Mouse (Mus musculus) midbrain, embryonic 12.5 days (tissue): ENCODE measurements around the gene Prkacb. TPM values are rescaled to one million over a fixed set of nuclear protein-coding genes. Genes with fewer than 3 reads are reported as not detected.
A peak's percentile ranks its signal among the peaks of the same experiment; 100 is the strongest.
"Not testable (repeated sequence)": the region's sequence is repeated elsewhere in the genome, so short reads cannot be mapped to it uniquely, and the experiment has no call there.

Experiments used
- ATAC-seq: fragments of 200-750 bp; cut with Nextera tagmentation; 2 replicates; pipeline ENCODE4 v1.8.0; 2017; ENCODE audit warnings: low read depth, moderate TSS enrichment, moderate library complexity; ENCODE audit not compliant: low FRiP score
- H3K27ac ChIP-seq: fragments of 300-500 bp; sonication (generic); replicated peaks from 2 replicates; pipeline ENCODE4 v1.5.1; 2016; ENCODE audit warnings: mild to moderate bottlenecking
- H3K27me3 ChIP-seq: fragments of 300-500 bp; sonication (generic); 2 replicates; pipeline ENCODE4 v1.6.1; 2016; ENCODE audit warnings: mild to moderate bottlenecking
- H3K36me3 ChIP-seq: fragments of 300-500 bp; sonication (generic); 2 replicates; pipeline ENCODE4 v1.6.1; 2016
- H3K4me1 ChIP-seq: fragments of 300-500 bp; sonication (generic); 2 replicates; pipeline ENCODE4 v1.6.1; 2016
- H3K4me2 ChIP-seq: fragments of 300-500 bp; sonication (generic); replicated peaks from 2 replicates; pipeline ENCODE4 v1.6.1; 2016; ENCODE audit warnings: mild to moderate bottlenecking, moderate library complexity
- H3K4me3 ChIP-seq: fragments of 300-500 bp; sonication (generic); 2 replicates; pipeline ENCODE4 v1.5.1; 2016; ENCODE audit warnings: mild to moderate bottlenecking
- H3K9ac ChIP-seq: fragments of 300-500 bp; sonication (generic); replicated peaks from 2 replicates; pipeline ENCODE4 v1.6.1; 2016; ENCODE audit warnings: mild to moderate bottlenecking, moderate library complexity
- H3K9me3 ChIP-seq: fragments of 300-500 bp; sonication (generic); 2 replicates; pipeline ENCODE4 v1.6.1; 2016; ENCODE audit warnings: mild to moderate bottlenecking
- WGBS: fragments of 180-500 bp; shearing (Covaris S2); methylation state at CpG from one replicate; pipeline ENCODE4 v1.1.7; 2016; 5-methylcytosine and 5-hydroxymethylcytosine counted together
- polyA plus RNA-seq: library from polyadenylated mRNA; unstranded; fragments of >200 nt; fragmentation: Nextera tagmentation; extraction: Ambion mirVana; gene quantifications from 2 replicates; pipeline ENCODE4 v1.2.1, GENCODE M21; 2016

Prkacb gene
- polyA plus RNA-seq, 1 experiment from 2014 or later: 100 TPM

DNA sequence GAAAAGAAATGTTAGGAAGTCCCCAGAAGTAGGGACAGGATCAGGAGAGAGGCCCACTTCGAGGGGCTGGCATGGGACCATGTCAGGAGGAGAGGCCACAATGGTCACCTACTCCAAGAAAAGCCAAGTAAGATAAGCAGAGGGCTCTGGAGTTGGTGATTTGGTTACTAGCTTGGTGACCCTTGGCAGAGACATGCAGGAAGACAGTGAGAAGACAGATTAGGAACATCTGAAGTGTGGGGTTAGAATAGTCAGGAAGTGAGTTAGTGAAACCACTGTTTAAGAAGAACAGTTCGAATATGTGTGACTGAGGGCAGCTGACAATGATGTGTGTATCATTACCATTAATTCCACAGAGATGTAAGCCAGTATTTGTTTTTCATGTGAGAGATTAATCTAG lies 58.5 kb downstream of the Prkacb start:
- H3K9ac ChIP-seq: no peak overlapping the region
- no peak overlapping the region for H3K4me2 ChIP-seq
- no peak overlapping the region for H3K4me3 ChIP-seq
- 92% methylated on average over 2 of the region's 2 CpGs for WGBS
- H3K9me3 ChIP-seq: no peaks in the 10 kb centered on the region
- no peak overlapping the region for H3K27ac ChIP-seq
- no peak for ATAC-seq
- no peaks in the 10 kb centered on the region for H3K4me1 ChIP-seq
- H3K36me3 ChIP-seq: peaks cover 30% of the 10 kb centered on the region
- no peaks in the 10 kb centered on the region for H3K27me3 ChIP-seq

DNA sequence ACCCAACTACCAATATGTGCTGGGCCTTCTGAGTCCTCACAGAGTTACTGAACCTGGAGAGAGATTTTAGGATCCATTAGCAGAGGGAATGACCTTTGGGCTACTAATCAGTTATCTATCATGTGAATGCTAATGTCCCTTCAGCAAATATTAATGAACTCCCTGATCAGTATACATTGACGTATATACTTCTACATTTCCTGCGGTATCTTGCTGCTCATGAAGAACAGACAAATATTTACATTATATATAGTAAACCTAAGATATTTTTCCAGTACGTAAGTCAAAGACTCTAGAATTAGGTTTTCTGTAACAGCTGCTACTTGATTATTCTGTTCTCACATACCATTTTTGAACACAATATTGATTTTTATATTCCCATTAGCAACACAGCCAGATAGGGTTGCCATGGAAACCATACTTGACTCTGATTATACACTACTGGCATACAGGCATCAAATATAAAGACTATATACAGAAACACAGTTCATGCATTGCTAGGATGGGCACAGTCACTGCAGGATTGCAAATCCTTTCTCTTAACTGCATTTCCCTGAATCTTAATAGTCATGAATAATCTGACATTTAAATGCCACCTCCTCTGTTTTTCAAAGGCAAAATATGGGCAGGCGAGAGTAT lies 71.1 kb downstream of the Prkacb start:
- H3K27me3 ChIP-seq: no peaks in the 10 kb centered on the region
- H3K9ac ChIP-seq: no peak overlapping the region
- H3K4me2 ChIP-seq: no peak overlapping the region
- H3K4me1 ChIP-seq: no peaks in the 10 kb centered on the region
- 85% methylated on average over 4 of the region's 4 CpGs for WGBS
- peak; percentile 54; the same call in 1 of the 2 replicates for ATAC-seq
- H3K27ac ChIP-seq: peak overlapping the region; percentile 46
- no peaks in the 10 kb centered on the region for H3K9me3 ChIP-seq
- H3K4me3 ChIP-seq: no peak overlapping the region
- peaks cover 67% of the 10 kb centered on the region for H3K36me3 ChIP-seq

DNA sequence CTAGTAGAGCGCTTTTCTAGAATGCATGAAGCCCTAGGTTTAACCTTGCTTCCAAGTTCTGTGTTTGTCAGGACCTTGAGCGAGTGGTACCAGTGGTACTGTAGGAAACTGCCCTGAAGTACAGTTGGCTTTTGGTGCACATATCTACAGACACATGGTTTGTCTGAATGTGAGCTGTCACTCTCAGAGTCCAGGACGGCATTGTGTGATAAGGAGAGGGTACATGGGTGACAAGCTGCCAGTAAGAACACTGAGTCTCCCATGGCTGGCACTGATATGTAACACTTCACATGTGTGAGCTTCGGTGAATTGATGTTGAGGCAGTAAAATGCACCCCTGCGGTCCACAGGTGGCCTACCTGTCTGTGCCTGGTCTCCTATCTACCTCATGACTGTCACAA lies 71.6 kb downstream of the Prkacb start:
- Histone ChIP-seq H3K9ac (no peak overlapping the region), H3K36me3 (peaks cover 65% of the 10 kb centered on the region), H3K27ac (peak overlapping the region; percentile 42), H3K27me3 (no peaks in the 10 kb centered on the region), H3K9me3 (no peaks in the 10 kb centered on the region), H3K4me2 (no peak overlapping the region), H3K4me3 (no peak overlapping the region), H3K4me1 (no peaks in the 10 kb centered on the region)
- no peak for ATAC-seq
- WGBS: 94% methylated on average over 5 of the region's 5 CpGs

DNA sequence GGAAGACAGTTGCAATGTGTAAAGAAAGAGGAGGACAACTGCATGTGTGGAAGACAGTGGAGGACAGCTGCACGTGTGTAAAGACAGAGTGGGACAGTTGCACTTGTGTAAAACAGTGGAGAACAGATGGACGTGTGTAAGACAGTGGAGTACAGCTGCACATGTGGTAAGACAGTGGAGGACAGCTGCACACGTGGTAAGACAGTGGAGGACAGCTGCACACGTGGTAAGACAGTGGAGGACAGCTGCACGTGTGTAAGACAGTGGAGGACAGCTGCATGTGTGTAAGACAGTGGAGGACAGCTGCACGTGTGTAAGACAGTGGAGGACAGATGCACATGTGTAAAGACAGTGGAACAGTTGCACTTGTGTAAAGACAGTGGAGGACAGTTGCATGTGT lies 76.6 kb downstream of the Prkacb start:
- H3K4me3 ChIP-seq, H3K4me1 ChIP-seq, H3K9ac ChIP-seq, H3K4me2 ChIP-seq, H3K27me3 ChIP-seq, H3K9me3 ChIP-seq, ATAC-seq, H3K27ac ChIP-seq: not testable (repeated sequence)
- peaks cover 73% of the 10 kb centered on the region for H3K36me3 ChIP-seq
- WGBS: 93% methylated on average over 6 of the region's 6 CpGs

DNA sequence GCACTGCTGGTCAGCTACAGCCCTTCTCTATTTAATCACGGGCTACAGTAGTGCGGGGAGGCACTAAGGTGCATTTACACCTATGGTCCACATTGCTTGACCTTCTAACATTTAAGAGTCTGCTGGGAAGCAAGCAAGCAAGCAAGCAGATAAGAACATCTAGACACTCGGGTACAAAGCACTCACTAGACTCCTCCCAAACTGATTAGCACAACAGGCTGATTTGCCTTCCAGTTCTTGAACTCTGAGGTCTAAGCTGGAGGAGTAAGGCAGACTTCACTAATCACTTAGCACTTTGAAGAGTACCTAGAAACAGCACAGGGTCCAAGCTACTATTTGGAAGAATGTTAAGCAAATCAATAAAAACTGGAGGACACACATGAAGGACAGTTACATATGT lies 77.1 kb downstream of the Prkacb start:
- no peaks in the 10 kb centered on the region for H3K4me1 ChIP-seq
- WGBS: 84% methylated on average over 3 of the region's 3 CpGs
- no peak overlapping the region for H3K9ac ChIP-seq
- no peak overlapping the region for H3K4me3 ChIP-seq
- H3K27me3 ChIP-seq: no peaks in the 10 kb centered on the region
- H3K4me2 ChIP-seq: no peak overlapping the region
- no peaks in the 10 kb centered on the region for H3K9me3 ChIP-seq
- ATAC-seq: no peak
- H3K27ac ChIP-seq: no peak overlapping the region
- H3K36me3 ChIP-seq: peaks cover 69% of the 10 kb centered on the region

DNA sequence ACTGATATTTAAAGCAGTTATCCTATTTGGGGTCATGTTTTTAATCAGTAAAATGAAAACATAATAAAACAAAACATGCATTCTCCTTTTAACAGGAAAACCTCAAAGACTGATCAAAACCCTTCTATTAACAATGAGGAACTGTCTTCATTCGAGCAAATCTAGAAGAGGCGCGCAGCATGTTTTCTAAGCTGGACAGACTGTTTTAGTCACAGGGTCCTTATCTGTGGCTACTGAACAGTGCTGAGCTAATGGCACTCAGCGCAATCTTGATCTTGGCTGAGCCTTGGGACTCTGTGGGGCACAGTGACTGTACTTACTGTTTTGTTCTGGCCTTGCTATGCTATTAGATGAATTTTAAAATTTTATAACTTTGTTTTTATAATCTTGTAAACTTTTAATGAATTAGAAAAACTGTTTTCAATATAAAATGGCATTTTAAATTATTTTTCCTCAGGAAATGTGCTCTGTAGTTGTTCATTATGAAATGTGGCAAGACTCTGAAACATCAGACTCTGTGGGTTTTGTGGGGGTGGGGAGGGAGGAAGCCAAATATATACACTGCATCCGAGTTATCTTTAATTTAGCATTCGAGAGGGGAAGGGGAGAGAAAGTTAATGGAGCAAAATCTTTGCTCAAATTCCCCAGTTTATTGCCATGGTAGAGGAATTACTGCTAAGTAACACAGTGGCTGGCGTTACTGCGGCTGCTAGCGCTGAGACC lies 77.7 kb downstream of the Prkacb start:
- H3K9me3 ChIP-seq: no peaks in the 10 kb centered on the region
- no peak overlapping the region for H3K4me2 ChIP-seq
- no peak for ATAC-seq
- peaks cover 68% of the 10 kb centered on the region for H3K36me3 ChIP-seq
- no peak overlapping the region for H3K9ac ChIP-seq
- H3K4me3 ChIP-seq: no peak overlapping the region
- 92% methylated on average over 9 of the region's 9 CpGs for WGBS
- H3K27ac ChIP-seq: no peak overlapping the region
- H3K4me1 ChIP-seq: no peaks in the 10 kb centered on the region
- no peaks in the 10 kb centered on the region for H3K27me3 ChIP-seq

DNA sequence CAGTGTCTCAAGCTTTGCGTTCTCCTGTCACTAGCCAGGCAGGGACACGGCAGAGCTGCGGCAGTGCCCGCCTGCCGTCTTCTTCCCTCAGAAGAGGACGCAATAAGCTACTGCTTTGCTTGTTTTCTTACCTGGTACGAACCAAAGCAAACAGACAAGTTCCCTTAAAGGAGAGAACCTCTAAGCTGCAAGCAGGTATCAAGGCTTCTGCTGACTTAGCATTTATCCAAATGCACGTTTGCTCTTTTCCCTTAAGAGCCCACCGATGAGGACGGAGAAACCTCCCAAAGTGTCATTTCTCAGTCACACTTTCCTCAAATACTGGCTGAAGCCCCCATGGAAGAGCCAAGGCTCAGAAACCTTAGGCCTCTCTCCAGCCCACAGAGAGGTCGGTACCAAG lies 81.3 kb downstream of the Prkacb start:
- H3K4me1 ChIP-seq: no peaks in the 10 kb centered on the region
- WGBS: 95% methylated on average over 11 of the region's 11 CpGs
- H3K4me2 ChIP-seq: no peak overlapping the region
- ATAC-seq: no peak
- no peaks in the 10 kb centered on the region for H3K27me3 ChIP-seq
- peaks cover 53% of the 10 kb centered on the region for H3K36me3 ChIP-seq
- no peak overlapping the region for H3K9ac ChIP-seq
- no peak overlapping the region for H3K4me3 ChIP-seq
- peaks cover 5% of the 10 kb centered on the region; the same call in 1 of the 2 replicates for H3K9me3 ChIP-seq
- no peak overlapping the region for H3K27ac ChIP-seq

DNA sequence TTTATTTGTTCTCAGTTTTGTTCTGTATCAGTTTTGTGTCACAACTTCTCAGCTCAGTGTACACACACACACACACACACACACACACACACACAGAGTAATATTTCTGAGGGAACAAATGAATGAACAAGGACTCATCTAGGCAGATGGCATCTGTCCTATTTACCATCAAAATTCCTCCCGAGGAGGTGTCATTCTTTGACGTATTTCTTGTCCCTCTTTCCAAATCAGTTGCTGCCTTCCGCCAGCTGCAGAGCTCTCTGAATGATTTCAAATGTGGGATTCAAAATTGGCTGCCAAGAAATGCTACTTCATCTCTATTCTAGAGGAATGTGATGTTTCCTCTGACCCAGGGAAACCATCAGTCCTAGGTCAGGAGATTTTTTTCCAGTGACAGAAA lies 89.8 kb downstream of the Prkacb start:
- no peak overlapping the region for H3K27ac ChIP-seq
- no peak for ATAC-seq
- WGBS: 82% methylated on average over 3 of the region's 3 CpGs
- no peak overlapping the region for H3K4me2 ChIP-seq
- H3K36me3 ChIP-seq: peaks cover 22% of the 10 kb centered on the region
- H3K9ac ChIP-seq: no peak overlapping the region
- no peaks in the 10 kb centered on the region for H3K4me1 ChIP-seq
- no peaks in the 10 kb centered on the region for H3K27me3 ChIP-seq
- peaks cover 12% of the 10 kb centered on the region; the same call in 1 of the 2 replicates for H3K9me3 ChIP-seq
- no peak overlapping the region for H3K4me3 ChIP-seq

DNA sequence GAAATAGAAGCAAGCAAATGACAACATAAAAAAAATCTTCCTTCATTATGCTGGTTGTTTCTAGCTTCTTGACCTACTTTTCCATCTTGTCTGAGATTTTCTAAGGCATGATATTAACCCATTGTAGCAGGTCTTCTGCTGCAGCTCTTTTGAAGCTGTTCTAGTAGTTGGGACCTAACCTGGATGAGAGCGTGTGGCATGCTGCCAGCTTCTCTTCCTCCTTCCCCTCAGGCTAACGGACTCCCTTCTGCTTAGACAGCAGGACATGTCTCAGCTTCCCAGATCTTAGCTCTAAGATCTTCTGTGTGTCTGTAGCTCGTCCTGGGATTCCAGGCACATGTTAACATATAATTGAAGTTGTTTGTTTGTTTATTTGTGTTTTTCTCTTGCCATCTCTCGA lies 93.1 kb downstream of the Prkacb start:
- H3K4me1 ChIP-seq: no peaks in the 10 kb centered on the region; the same call in 1 of the 2 replicates
- H3K36me3 ChIP-seq: no peaks in the 10 kb centered on the region
- no peak overlapping the region for H3K27ac ChIP-seq
- no peak overlapping the region for H3K4me3 ChIP-seq
- ATAC-seq: no peak
- no peak overlapping the region for H3K9ac ChIP-seq
- no peaks in the 10 kb centered on the region for H3K9me3 ChIP-seq
- H3K27me3 ChIP-seq: no peaks in the 10 kb centered on the region
- H3K4me2 ChIP-seq: no peak overlapping the region
- WGBS: 84% methylated on average over 4 of the region's 4 CpGs

DNA sequence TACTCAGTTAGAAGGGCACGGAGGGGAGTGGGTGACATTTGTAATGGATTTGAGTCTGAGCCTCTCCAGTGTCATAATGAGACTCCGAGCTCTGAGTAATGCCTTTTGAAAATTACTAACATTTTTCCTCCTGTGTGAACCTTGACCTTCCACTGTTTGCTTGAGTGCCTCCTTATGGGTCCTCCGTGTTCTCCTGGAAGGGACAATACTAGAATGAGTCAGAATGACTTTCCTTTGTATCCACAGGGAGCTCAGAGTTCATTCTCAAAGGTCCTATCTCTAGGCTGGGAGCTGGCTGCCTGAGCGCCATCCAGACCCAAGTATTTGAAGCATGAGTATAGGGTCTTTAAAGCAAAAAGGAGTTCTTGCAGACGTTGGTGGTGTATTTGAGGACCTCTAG lies 94.5 kb downstream of the Prkacb start:
- WGBS: 63% methylated on average over 5 of the region's 5 CpGs
- no peaks in the 10 kb centered on the region for H3K9me3 ChIP-seq
- H3K4me2 ChIP-seq: no peak overlapping the region
- H3K9ac ChIP-seq: no peak overlapping the region
- no peak overlapping the region for H3K27ac ChIP-seq
- no peak overlapping the region for H3K4me3 ChIP-seq
- no peak for ATAC-seq
- no peaks in the 10 kb centered on the region for H3K27me3 ChIP-seq
- H3K4me1 ChIP-seq: no peaks in the 10 kb centered on the region; the same call in 1 of the 2 replicates
- H3K36me3 ChIP-seq: no peaks in the 10 kb centered on the region

DNA sequence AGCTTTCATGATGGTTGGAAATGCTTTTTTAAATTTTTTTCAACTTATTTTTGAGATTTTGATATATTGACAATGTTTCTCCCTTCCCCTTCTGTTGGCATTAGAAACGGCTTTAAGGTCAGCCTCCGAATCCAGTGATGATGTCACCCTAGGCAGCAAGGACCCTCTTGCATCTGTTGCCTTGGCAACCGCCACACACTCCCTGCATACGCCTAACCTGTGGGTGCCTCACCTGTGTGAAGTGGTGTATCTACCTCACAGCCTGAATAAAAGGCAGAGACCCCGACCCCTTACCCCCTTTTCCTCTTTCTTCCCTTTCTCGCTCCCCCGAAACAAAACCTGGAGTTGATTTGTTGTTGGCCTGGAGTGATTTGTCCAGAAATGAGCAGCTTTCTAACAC lies 100.5 kb downstream of the Prkacb start:
- Histone ChIP-seq H3K9me3 (no peaks in the 10 kb centered on the region), H3K9ac (no peak overlapping the region), H3K27ac (no peak overlapping the region), H3K36me3 (no peaks in the 10 kb centered on the region), H3K4me2 (no peak overlapping the region), H3K4me3 (no peak overlapping the region), H3K27me3 (no peaks in the 10 kb centered on the region), H3K4me1 (no peaks in the 10 kb centered on the region)
- no peak for ATAC-seq
- 72% methylated on average over 7 of the region's 7 CpGs for WGBS

DNA sequence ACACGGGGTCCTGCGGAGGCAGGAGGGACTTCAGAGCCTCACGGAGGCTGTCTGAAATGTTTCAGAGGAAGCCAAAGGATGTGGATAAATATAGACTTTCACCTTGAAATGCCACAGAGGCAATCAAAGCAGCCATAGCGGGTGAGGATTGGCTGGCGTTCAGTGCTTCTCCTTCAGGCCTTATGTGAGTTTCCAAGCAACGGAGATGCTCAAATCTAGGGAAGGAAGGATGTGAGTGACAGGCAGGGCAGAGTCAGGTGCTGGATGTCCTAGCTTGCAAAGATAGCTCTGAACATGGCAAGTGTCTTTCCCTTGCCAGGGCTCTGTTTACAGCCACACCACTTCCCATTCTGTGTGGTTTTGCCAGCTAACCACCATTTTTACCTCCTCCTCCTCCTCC lies 101.2 kb downstream of the Prkacb start:
- Histone ChIP-seq H3K4me2 (no peak overlapping the region), H3K4me1 (no peaks in the 10 kb centered on the region), H3K36me3 (no peaks in the 10 kb centered on the region), H3K9me3 (no peaks in the 10 kb centered on the region), H3K4me3 (no peak overlapping the region), H3K27ac (no peak overlapping the region), H3K9ac (no peak overlapping the region), H3K27me3 (no peaks in the 10 kb centered on the region)
- ATAC-seq: no peak
- 79% methylated on average over 6 of the region's 6 CpGs for WGBS
